Comparison of ENCODE assay signal across 8 mouse cellular contexts in genomic region chr15:88837199-88837932, GRCm38 (mm10). TPM values are rescaled to one million over a fixed set of nuclear protein-coding genes. Genes with fewer than 3 reads are reported as not detected.
DNase-seq lines count a peak whose midpoint lies in the region; ATAC-seq and TF ChIP-seq lines count a peak whose summit lies in the region.

No protein-coding gene starts in this region.

- no peaks in the 10 kb centered on the region for H3K27me3 ChIP-seq in testis, adult 2 months (ENCODE audit: control insufficient read depth, insufficient read depth, low read length)
- H3K27me3 ChIP-seq in heart, embryonic 11.5 days (ENCODE audit: control insufficient read depth, insufficient read depth, low read length) = no peaks in the 10 kb centered on the region
- H3K27me3 ChIP-seq in liver, embryonic 14.5 days (ENCODE audit: control insufficient read depth, insufficient read depth, low read length) = no peaks in the 10 kb centered on the region; the same call in 1 of the 2 replicates

- no peak for TF ChIP-seq EP300 in liver, embryonic 14.5 days (IDR thresholded peaks at IDR 0.05; ENCODE audit: low read depth)

- H3K9ac ChIP-seq in heart, embryonic 11.5 days (ENCODE audit: low read depth, low read length) = peak overlapping the region; percentile 73
- no peak overlapping the region for H3K9ac ChIP-seq in liver, embryonic 14.5 days (replicated peaks)

- no peaks in the 10 kb centered on the region for H3K9me3 ChIP-seq in heart, embryonic 11.5 days (replicated peaks; ENCODE audit: control insufficient read depth, low read length)
- no peaks in the 10 kb centered on the region for H3K9me3 ChIP-seq in liver, embryonic 14.5 days (ENCODE audit: control insufficient read depth, low read length)

- 2% methylated on average over 39 of the region's 39 CpGs for WGBS in heart, embryonic 11.5 days (ENCODE audit: insufficient replicate concordance)
- under 1% methylated on average over 39 of the region's 39 CpGs for WGBS in liver, embryonic 14.5 days (ENCODE audit: insufficient replicate concordance)

- H3K4me1 ChIP-seq in testis, adult 2 months (ENCODE audit: control insufficient read depth, insufficient read depth, low read length) = peaks cover 4% of the 10 kb centered on the region
- H3K4me1 ChIP-seq in heart, embryonic 11.5 days (ENCODE audit: control insufficient read depth, insufficient read depth, low read length) = peaks cover 33% of the 10 kb centered on the region
- H3K4me1 ChIP-seq in liver, embryonic 14.5 days (replicated peaks; ENCODE audit: control insufficient read depth in 2 of 2, insufficient read depth in 2 of 2, low read length in 1 of 2) = peaks cover 0 to 7% of the 10 kb centered on the region in 2 experiments; a peak in 1 of 4 replicates

- H3K27ac ChIP-seq in testis, adult 2 months (ENCODE audit: control insufficient read depth, insufficient read depth, low read depth, low read length) = no peak overlapping the region
- H3K27ac ChIP-seq in heart, embryonic 11.5 days (ENCODE audit: low read depth, low read length) = peak overlapping the region; percentile 72
- no peak overlapping the region for H3K27ac ChIP-seq in liver, embryonic 14.5 days

- H3K4me3 ChIP-seq in testis, adult 2 months (ENCODE audit: control insufficient read depth, low read depth, low read length) = peak overlapping the region; percentile 25
- peak overlapping the region; percentile 56 for H3K4me3 ChIP-seq in heart, embryonic 11.5 days (ENCODE audit: low read depth, low read length)
- H3K4me3 ChIP-seq in liver, embryonic 14.5 days (ENCODE audit: insufficient read depth in 1 of 2, low read depth in 2 of 2, low read length in 2 of 2) = peak overlapping the region; percentile 31 to 59

- no peaks in the 10 kb centered on the region for H3K36me3 ChIP-seq in testis, adult 2 months (ENCODE audit: control insufficient read depth, insufficient read depth, low read length)
- H3K36me3 ChIP-seq in heart, embryonic 11.5 days (ENCODE audit: control insufficient read depth, insufficient read depth, low read length) = no peaks in the 10 kb centered on the region
- no peaks in the 10 kb centered on the region for H3K36me3 ChIP-seq in liver, embryonic 14.5 days (replicated peaks; ENCODE audit: control insufficient read depth, insufficient read depth, low read depth)

- peak; percentile 19 for ATAC-seq in heart, embryonic 11.5 days (replicated peaks; ENCODE audit: insufficient number of reproducible peaks, low FRiP score, low TSS enrichment)
- ATAC-seq in liver, embryonic 14.5 days (ENCODE audit: insufficient read depth) = peak; percentile 50

- no peak for TF ChIP-seq CTCF in testis, adult 2 months (IDR thresholded peaks at IDR 0.05; ENCODE audit: control insufficient read depth, insufficient read depth, insufficient replicate concordance, low read depth, low read length)
- peak; percentile 26; the same call in 1 of the 2 replicates for TF ChIP-seq CTCF in liver, embryonic 14.5 days (IDR thresholded peaks at IDR 0.05; ENCODE audit: low read depth)

- peak overlapping the region; percentile 72 for H3K4me2 ChIP-seq in heart, embryonic 11.5 days
- H3K4me2 ChIP-seq in liver, embryonic 14.5 days (ENCODE audit: low read depth) = peak overlapping the region; percentile 48

- no peak for DNase-seq in testis, postnatal 14 days (ENCODE audit: low spot score)
- DNase-seq in embryo, embryonic 11 days = peak; percentile 80
- peak; percentile 87 for DNase-seq in kidney, adult 9 months
- no peak for DNase-seq in liver, embryonic 14.5 days (ENCODE audit: low read depth in 3 of 3, low spot score in 3 of 3)
- peak; percentile 57 for DNase-seq in naive thymus-derived CD4-positive, alpha-beta T cell, adult 2 months (ENCODE audit: low read depth)
- DNase-seq in urinary bladder, postnatal 25 days (ENCODE audit: low spot score) = peak; percentile 53

- TF ChIP-seq POLR2A in testis, adult 2 months (IDR thresholded peaks at IDR 0.05; ENCODE audit: control insufficient read depth, low read depth, low read length) = no peak

RNA-seq across cellular contexts. Expression of gene Creld2, which starts 17.9 kb away (rescaled TPM):
- 347 and 372 TPM in 2 replicates for polyA plus RNA-seq in testis, adult 2 months (2012; rRNA removed)
- polyA plus RNA-seq in heart, embryonic 11.5 days (2014; fragmentation: Nextera tagmentation; extraction: Ambion mirVana) = 71.7 and 83.6 TPM in 2 replicates
- polyA plus RNA-seq in liver, embryonic 14.5 days (2012; rRNA removed) = 16.2 and 25.4 TPM in 2 replicates
- 34.1 and 38.6 TPM in 2 replicates for polyA plus RNA-seq in liver, embryonic 14.5 days (2014; fragmentation: Nextera tagmentation; extraction: Ambion mirVana)

RNA-seq across cellular contexts. Expression of gene Alg12, which starts 18.2 kb away (rescaled TPM):
- polyA plus RNA-seq in testis, adult 2 months (2012; rRNA removed) = 24.6 and 32.8 TPM in 2 replicates
- 11.6 and 12.5 TPM in 2 replicates for polyA plus RNA-seq in heart, embryonic 11.5 days (2014; fragmentation: Nextera tagmentation; extraction: Ambion mirVana)
- 4.9 and 5.2 TPM in 2 replicates for polyA plus RNA-seq in liver, embryonic 14.5 days (2012; rRNA removed)
- polyA plus RNA-seq in liver, embryonic 14.5 days (2014; fragmentation: Nextera tagmentation; extraction: Ambion mirVana) = 4.9 and 5.9 TPM in 2 replicates

RNA-seq across cellular contexts. Expression of gene Pim3, which starts 24.6 kb away (rescaled TPM):
- polyA plus RNA-seq in testis, adult 2 months (2012; rRNA removed) = 10.8 and 13.2 TPM in 2 replicates
- 43.7 and 50.1 TPM in 2 replicates for polyA plus RNA-seq in heart, embryonic 11.5 days (2014; fragmentation: Nextera tagmentation; extraction: Ambion mirVana)
- polyA plus RNA-seq in liver, embryonic 14.5 days (2012; rRNA removed) = 3.1 and 5.0 TPM in 2 replicates
- 8.1 and 8.5 TPM in 2 replicates for polyA plus RNA-seq in liver, embryonic 14.5 days (2014; fragmentation: Nextera tagmentation; extraction: Ambion mirVana)

Comparison
In these comparisons a context has a peak if more than half of its experiments do, and no peak if none do; other contexts are left out.
1. DNase-seq: peak in embryo, embryonic 11 days (single experiment), kidney, adult 9 months (single experiment), naive thymus-derived CD4-positive, alpha-beta T cell, adult 2 months (single experiment) and urinary bladder, postnatal 25 days (single experiment); none in testis, postnatal 14 days (single experiment) and liver, embryonic 14.5 days (0 of 3).
2. Peak in every context shown above with its lines, with median percentiles within 50 percentile points of each other: H3K4me3 ChIP-seq.